9 mouse cellular contexts compared by ENCODE assay signal in genomic region chr10:93736114-93736645, GRCm38 (mm10).
A peak's percentile ranks its signal among the peaks of the same experiment; 100 is the strongest.
DNase-seq lines count a peak whose midpoint lies in the region; TF ChIP-seq lines count a peak whose summit lies in the region.
"Had no signal": no experiment of that assay in that cellular context is flagged by ENCODE, and none has a peak within 500 bp of the region (broad histone marks: within the 10 kb centered on the region; RNA-seq: fewer than 3 reads in every experiment).

No protein-coding gene starts in this region.

- H3K79me2 ChIP-seq in myocyte (ENCODE audit: control insufficient read depth, insufficient read depth): no peaks in the 10 kb centered on the region

- H3K27ac ChIP-seq in kidney, adult 2 months (ENCODE audit: insufficient read depth, low read depth, low read length): no peak overlapping the region
- H3K27ac ChIP-seq: limb, embryonic 15.5 days had no signal

- no peaks in the 10 kb centered on the region for H3K4me1 ChIP-seq in kidney, adult 2 months (ENCODE audit: control insufficient read depth, insufficient read depth, low read length)

- no peaks in the 10 kb centered on the region for H3K27me3 ChIP-seq in kidney, adult 2 months (replicated peaks; ENCODE audit: control insufficient read depth, insufficient read depth, low read length)
- H3K27me3 ChIP-seq in myocyte (ENCODE audit: control insufficient read depth, insufficient read depth, insufficient read length): no peaks in the 10 kb centered on the region
- H3K27me3 ChIP-seq: limb, embryonic 15.5 days had no signal

- H3K4me2 ChIP-seq in myocyte (ENCODE audit: low read depth): no peak overlapping the region
- H3K4me2 ChIP-seq: limb, embryonic 15.5 days had no signal

- no peaks in the 10 kb centered on the region; the same call in none of the 2 replicates for H3K36me3 ChIP-seq in kidney, adult 2 months (ENCODE audit: control insufficient read depth, insufficient read depth, low read length)
- H3K36me3 ChIP-seq in myocyte (ENCODE audit: control insufficient read depth, insufficient read depth): no peaks in the 10 kb centered on the region
- H3K36me3 ChIP-seq: limb, embryonic 15.5 days had no signal

- WGBS in kidney, adult 2 months: 44% methylated on average over 6 of the region's 6 CpGs

- peak; percentile 20 to 27 for DNase-seq in left cerebral cortex, postnatal 14 days (ENCODE audit: low spot score in 2 of 2)
- DNase-seq in left cerebral cortex, adult 8-10 months (ENCODE audit: low spot score in 2 of 2): no peak
- DNase-seq in adrenal gland, postnatal 25 days: peak; percentile 74
- DNase-seq in heart, adult 18-20 months: peak; percentile 81 to 88
- DNase-seq in kidney, adult 2 months: peak; percentile 92
- DNase-seq in thymus, adult 18-20 months: no peak
- DNase-seq in left cerebral cortex, postnatal 36 days (ENCODE audit: low spot score in 2 of 2): no peak

- H3K4me3 ChIP-seq in kidney, adult 2 months (ENCODE audit: insufficient read depth, low read depth, low read length): no peak overlapping the region
- no peak overlapping the region for H3K4me3 ChIP-seq in myocyte
- H3K4me3 ChIP-seq: limb, embryonic 15.5 days had no signal

- no peak overlapping the region for H3ac ChIP-seq in myocyte (ENCODE audit: control insufficient read depth, insufficient read length)

- intact Hi-C loops in left cerebral cortex, postnatal 14 days (cut with DNase I): no loop called here
- intact Hi-C loops in left cerebral cortex, postnatal 36 days (cut with DNase I): no loop called here

- no peak for TF ChIP-seq POLR2A in kidney, adult 2 months (IDR thresholded peaks at IDR 0.05; ENCODE audit: low read depth, low read length)
- TF ChIP-seq POLR2A in myocyte (IDR thresholded peaks at IDR 0.05; ENCODE audit: insufficient read length, low read depth): no peak

- no peak for TF ChIP-seq CTCF in kidney, adult 2 months (conservative IDR thresholded peaks at IDR 0.05; ENCODE audit: insufficient read depth, insufficient read length, low read depth, low read length)

TF ChIP-seq in myocyte, 11 proteins besides CTCF, POLR2A, EP300 and RAD21:
- no peak for TF ChIP-seq POLR2AphosphoS2 (IDR thresholded peaks at IDR 0.05; ENCODE audit: insufficient read length, low read depth)
- TF ChIP-seq MAX (IDR thresholded peaks at IDR 0.05; ENCODE audit: low read depth): no peak
- TF ChIP-seq CEBPB (IDR thresholded peaks at IDR 0.05; ENCODE audit: insufficient read depth, poor library complexity, severe bottlenecking): no peak
- TF ChIP-seq E2F4 (IDR thresholded peaks at IDR 0.05; ENCODE audit: insufficient read depth): no peak
- peak; percentile 12 for TF ChIP-seq TCF3 (IDR thresholded peaks at IDR 0.05; ENCODE audit: insufficient read length, low read depth)
- no peak for TF ChIP-seq REST (IDR thresholded peaks at IDR 0.05; ENCODE audit: insufficient read depth, insufficient read length)
- no peak for TF ChIP-seq SRF (IDR thresholded peaks at IDR 0.05; ENCODE audit: control insufficient read depth, insufficient read length, low read depth)
- TF ChIP-seq TCF12 (IDR thresholded peaks at IDR 0.05; ENCODE audit: insufficient read depth, poor library complexity, severe bottlenecking): no peak
- TF ChIP-seq USF1 (IDR thresholded peaks at IDR 0.05; ENCODE audit: low read depth): no peak
- TF ChIP-seq MYOG (IDR thresholded peaks at IDR 0.05; ENCODE audit: control insufficient read depth in 1 of 3, insufficient read depth in 1 of 3, insufficient read length in 2 of 3, low read depth in 2 of 3): peak; percentile 67 to 79 (median 67)
- TF ChIP-seq MYOD1 (IDR thresholded peaks at IDR 0.05; ENCODE audit: control insufficient read depth in 1 of 3, insufficient read length in 2 of 3, low read depth in 2 of 3): peak in 2 of 3 experiments; percentile 66 to 71

Comparison
In these comparisons a context has a peak if more than half of its experiments do, and no peak if none do; other contexts are left out.
1. DNase-seq: peak in left cerebral cortex, postnatal 14 days (2 of 2), adrenal gland, postnatal 25 days (single experiment), heart, adult 18-20 months (2 of 2) and kidney, adult 2 months (single experiment); none in left cerebral cortex, adult 8-10 months (0 of 2), thymus, adult 18-20 months (0 of 2) and left cerebral cortex, postnatal 36 days (0 of 2).